Mouse (Mus musculus): ENCODE measurements around the gene Tspan13. TPM values are rescaled to one million over a fixed set of nuclear protein-coding genes. Genes with fewer than 3 reads are reported as not detected.

Tspan13 gene
- polyA plus RNA-seq, 1 experiment from 2014 or later, result 91.3 TPM

DNA sequence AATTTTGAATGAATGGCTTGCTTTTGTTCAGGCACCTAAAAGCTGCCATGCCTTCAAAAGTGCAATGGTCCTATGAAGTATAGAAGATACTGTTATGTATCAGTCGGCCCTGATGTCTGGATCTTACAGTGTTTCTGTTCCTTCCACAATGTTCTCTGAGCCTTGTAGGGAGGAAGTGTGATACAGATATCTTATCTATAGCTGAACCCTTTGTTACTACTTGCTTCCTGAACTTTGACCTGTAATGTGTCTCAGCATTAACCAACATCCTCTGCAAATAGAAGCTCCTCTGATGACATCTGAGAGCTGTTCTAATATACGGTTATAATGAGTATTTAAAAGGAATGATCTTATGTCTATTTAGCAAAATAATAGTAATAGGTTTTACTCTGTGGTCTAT lies 15.4 kb upstream of the Tspan13 start:
- Histone ChIP-seq H3K9ac (replicated peaks; ENCODE audit: low read length) (no peak overlapping the region), H3K36me3 (ENCODE audit: insufficient read depth, low read length) (no peaks in the 10 kb centered on the region), H3K9me3 (ENCODE audit: low read length) (no peaks in the 10 kb centered on the region), H3K4me2 (replicated peaks; ENCODE audit: low read depth, low read length) (no peak overlapping the region), H3K27me3 (ENCODE audit: insufficient read depth, low read length) (no peaks in the 10 kb centered on the region), H3K4me3 (ENCODE audit: low read length) (no peak overlapping the region), H3K27ac (ENCODE audit: low read length) (no peak overlapping the region), H3K4me1 (ENCODE audit: insufficient read depth, low read length) (0 out of 2 replicates have a peak, but pooled peaks cover 4% of the 10 kb centered on the region)
- ATAC-seq (ENCODE audit: low FRiP score, low TSS enrichment), result no peak
- 71% methylated on average over 2 of the region's 2 CpGs for WGBS

DNA sequence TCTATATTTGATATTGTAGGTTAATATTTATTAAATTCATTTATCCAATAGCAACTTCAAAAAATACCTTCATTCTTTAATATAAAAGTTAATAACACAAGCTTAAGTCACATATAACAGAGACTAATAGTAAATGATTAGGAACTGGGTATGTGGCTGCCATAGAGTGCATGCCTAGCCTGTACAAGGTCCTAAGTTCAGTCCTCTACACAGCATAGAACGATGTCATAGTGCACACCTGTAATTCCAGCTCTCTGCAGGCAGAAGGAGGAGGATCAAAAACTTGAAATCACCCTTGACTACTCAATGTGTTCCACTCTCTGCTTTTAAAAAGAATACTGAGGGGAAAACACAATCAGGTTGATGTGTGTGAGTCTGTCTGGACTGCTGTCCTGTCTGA lies 8.0 kb upstream of the Tspan13 start:
- 77% methylated on average over 1 of the region's 1 CpGs for WGBS
- Histone ChIP-seq H3K27ac (ENCODE audit: low read length) (no peak overlapping the region), H3K4me1 (ENCODE audit: insufficient read depth, low read length) (0 out of 2 replicates have a peak, but pooled peaks cover 4% of the 10 kb centered on the region), H3K27me3 (ENCODE audit: insufficient read depth, low read length) (no peaks in the 10 kb centered on the region), H3K4me2 (replicated peaks; ENCODE audit: low read depth, low read length) (no peak overlapping the region), H3K36me3 (ENCODE audit: insufficient read depth, low read length) (no peaks in the 10 kb centered on the region), H3K4me3 (ENCODE audit: low read length) (no peak overlapping the region), H3K9me3 (ENCODE audit: low read length) (no peaks in the 10 kb centered on the region), H3K9ac (replicated peaks; ENCODE audit: low read length) (no peak overlapping the region)
- no peak for ATAC-seq (ENCODE audit: low FRiP score, low TSS enrichment)

DNA sequence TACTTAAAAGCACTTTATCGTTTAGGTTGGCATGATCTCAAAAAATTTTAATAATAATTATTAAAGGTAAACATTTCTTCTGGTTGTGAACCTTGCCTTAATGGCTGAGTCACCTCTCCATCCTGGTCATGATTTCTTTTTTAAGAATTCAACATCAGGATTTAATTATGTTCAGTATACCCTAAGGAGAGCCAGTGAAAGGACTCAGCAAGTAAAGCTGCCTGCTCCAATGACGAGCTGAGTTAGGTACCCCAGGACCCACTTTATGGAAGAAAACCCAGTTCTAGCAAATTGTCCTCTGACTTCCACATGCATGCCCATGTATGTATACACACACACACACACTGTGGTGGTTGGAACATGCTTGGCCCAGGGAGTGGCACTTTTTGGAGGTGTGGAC lies 5.3 kb upstream of the Tspan13 start:
- WGBS, result 73% methylated on average over 2 of the region's 2 CpGs
- Histone ChIP-seq H3K4me3 (ENCODE audit: low read length) (no peak overlapping the region), H3K27ac (ENCODE audit: low read length) (no peak overlapping the region), H3K4me2 (replicated peaks; ENCODE audit: low read depth, low read length) (no peak overlapping the region), H3K9ac (replicated peaks; ENCODE audit: low read length) (no peak overlapping the region), H3K9me3 (ENCODE audit: low read length) (no peaks in the 10 kb centered on the region), H3K4me1 (ENCODE audit: insufficient read depth, low read length) (no peaks in the 10 kb centered on the region), H3K27me3 (ENCODE audit: insufficient read depth, low read length) (0 out of 2 replicates have a peak, but pooled peaks cover 2% of the 10 kb centered on the region), H3K36me3 (ENCODE audit: insufficient read depth, low read length) (no peaks in the 10 kb centered on the region)
- ATAC-seq (ENCODE audit: low FRiP score, low TSS enrichment), result no peak

DNA sequence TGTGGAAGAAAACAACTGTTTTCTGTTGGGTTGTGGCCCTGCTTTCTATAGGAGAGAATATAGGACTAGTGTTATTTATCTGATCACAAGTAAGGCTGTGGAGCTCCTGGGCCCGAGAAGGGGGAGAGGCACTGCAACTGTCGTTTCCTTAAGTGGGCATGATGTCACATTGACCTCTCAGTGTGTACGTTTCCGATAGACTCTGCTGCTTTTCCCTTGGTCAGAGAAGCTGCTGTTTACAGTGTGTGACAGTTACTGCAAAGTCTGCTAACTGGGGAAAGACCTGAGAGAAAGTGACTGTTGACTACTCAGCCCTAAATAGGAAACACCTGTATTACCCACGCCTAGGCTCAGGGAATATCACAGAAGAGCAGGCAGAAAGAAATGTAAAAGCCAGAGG lies 3.9 kb upstream of the Tspan13 start:
- Histone ChIP-seq H3K27ac (ENCODE audit: low read length) (no peak overlapping the region), H3K4me3 (ENCODE audit: low read length) (no peak overlapping the region), H3K4me2 (replicated peaks; ENCODE audit: low read depth, low read length) (no peak overlapping the region), H3K9me3 (ENCODE audit: low read length) (no peaks in the 10 kb centered on the region), H3K36me3 (ENCODE audit: insufficient read depth, low read length) (no peaks in the 10 kb centered on the region), H3K27me3 (ENCODE audit: insufficient read depth, low read length) (0 out of 2 replicates have a peak, but pooled peaks cover 2% of the 10 kb centered on the region), H3K9ac (replicated peaks; ENCODE audit: low read length) (no peak overlapping the region), H3K4me1 (ENCODE audit: insufficient read depth, low read length) (peaks cover 5% of the 10 kb centered on the region; the same call in 1 of the 2 replicates)
- no peak for ATAC-seq (ENCODE audit: low FRiP score, low TSS enrichment)
- WGBS, result 33% methylated on average over 5 of the region's 5 CpGs

DNA sequence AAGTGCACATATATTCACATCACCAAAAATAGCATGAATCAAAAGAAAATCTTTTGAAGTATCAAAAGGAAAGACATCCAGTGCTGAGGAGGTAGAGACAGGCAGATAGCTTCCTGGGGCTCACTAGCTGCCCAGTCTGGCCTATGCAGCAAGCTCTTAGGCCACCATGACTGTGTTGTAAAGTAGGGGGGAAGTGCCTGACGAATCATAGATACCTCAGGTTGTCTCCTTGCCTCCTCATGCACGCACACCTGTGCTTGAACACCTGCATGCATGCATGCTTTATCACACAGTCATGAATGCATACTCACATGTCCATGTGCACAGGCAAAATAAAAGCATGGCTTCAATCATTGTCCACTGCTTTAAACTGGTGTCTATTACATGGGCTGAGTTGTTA lies 2.4 kb upstream of the Tspan13 start:
- H3K36me3 ChIP-seq (ENCODE audit: insufficient read depth, low read length), result no peaks in the 10 kb centered on the region
- 0 out of 2 replicates have a peak, but pooled peaks cover 2% of the 10 kb centered on the region for H3K27me3 ChIP-seq (ENCODE audit: insufficient read depth, low read length)
- H3K4me3 ChIP-seq (ENCODE audit: low read length), result no peak overlapping the region
- peaks cover 12% of the 10 kb centered on the region; the same call in 1 of the 2 replicates for H3K4me1 ChIP-seq (ENCODE audit: insufficient read depth, low read length)
- 77% methylated on average over 2 of the region's 2 CpGs for WGBS
- ATAC-seq (ENCODE audit: low FRiP score, low TSS enrichment), result no peak
- no peak overlapping the region for H3K9ac ChIP-seq (replicated peaks; ENCODE audit: low read length)
- H3K9me3 ChIP-seq (ENCODE audit: low read length), result no peaks in the 10 kb centered on the region
- H3K4me2 ChIP-seq (replicated peaks; ENCODE audit: low read depth, low read length), result no peak overlapping the region
- H3K27ac ChIP-seq (ENCODE audit: low read length), result no peak overlapping the region

DNA sequence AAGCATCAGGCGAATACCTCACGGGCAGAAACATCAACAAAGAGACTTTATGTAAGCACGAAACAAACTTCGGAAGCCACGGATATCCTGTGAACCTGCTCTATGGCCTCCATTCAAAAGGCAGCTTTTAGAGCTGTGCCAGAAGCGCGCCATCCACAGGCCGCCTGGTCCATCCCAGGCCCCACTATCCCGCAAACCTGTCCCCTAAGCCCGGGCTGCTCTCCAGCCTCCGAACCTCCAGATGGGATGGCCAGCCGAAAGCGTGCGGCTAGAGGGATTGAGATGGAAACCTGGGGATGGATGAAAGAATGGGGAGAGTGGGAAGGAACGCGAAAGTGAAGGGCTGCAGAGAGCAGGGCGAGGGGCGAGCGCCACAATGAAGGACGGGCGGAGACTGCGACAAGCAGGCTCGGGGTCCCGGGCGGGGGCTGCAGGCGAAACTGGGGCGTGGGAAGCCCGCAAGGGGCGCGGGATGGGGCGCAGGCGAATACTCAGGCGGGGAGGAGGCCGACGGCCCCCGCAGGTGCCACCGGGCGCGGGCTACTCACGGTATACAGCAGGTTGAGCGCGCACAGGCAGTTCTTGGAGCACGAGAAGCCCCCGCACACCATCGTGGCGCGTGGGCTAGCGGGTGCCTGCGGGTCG lies 475 bp downstream of the Tspan13 start:
- peak overlapping the region; percentile 93 for H3K4me3 ChIP-seq (ENCODE audit: low read length)
- peak overlapping the region; percentile 50 for H3K27ac ChIP-seq (ENCODE audit: low read length)
- H3K27me3 ChIP-seq (ENCODE audit: insufficient read depth, low read length), result 0 out of 2 replicates have a peak, but pooled peaks cover 2% of the 10 kb centered on the region
- H3K9ac ChIP-seq (replicated peaks; ENCODE audit: low read length), result peak overlapping the region; percentile 91
- H3K4me2 ChIP-seq (replicated peaks; ENCODE audit: low read depth, low read length), result peak overlapping the region; percentile 92
- no peaks in the 10 kb centered on the region for H3K36me3 ChIP-seq (ENCODE audit: insufficient read depth, low read length)
- WGBS, result under 1% methylated on average over 47 of the region's 50 CpGs
- H3K4me1 ChIP-seq (ENCODE audit: insufficient read depth, low read length), result peaks cover 12% of the 10 kb centered on the region; the same call in 1 of the 2 replicates
- peak; percentile 80 for ATAC-seq (ENCODE audit: low FRiP score, low TSS enrichment)
- no peaks in the 10 kb centered on the region for H3K9me3 ChIP-seq (ENCODE audit: low read length)

DNA sequence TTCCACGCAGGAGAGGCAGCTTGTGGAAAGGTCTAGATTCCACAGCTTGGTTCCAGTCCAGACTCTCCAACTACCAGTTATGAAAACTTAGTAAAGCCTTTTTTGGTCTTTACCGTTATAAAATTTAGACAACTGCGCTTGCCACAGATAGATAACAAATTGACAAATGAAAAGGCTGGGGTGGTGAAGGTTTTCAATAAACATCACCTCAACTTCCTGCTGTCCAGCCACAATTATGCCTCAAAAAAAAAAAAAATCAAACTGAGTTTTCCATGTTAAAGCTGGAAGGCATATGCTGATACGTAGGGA lies 1.1 kb downstream of the Tspan13 start:
- H3K36me3 ChIP-seq (ENCODE audit: insufficient read depth, low read length), result no peaks in the 10 kb centered on the region
- H3K9me3 ChIP-seq (ENCODE audit: low read length), result no peaks in the 10 kb centered on the region
- no peak overlapping the region for H3K27ac ChIP-seq (ENCODE audit: low read length)
- H3K27me3 ChIP-seq (ENCODE audit: insufficient read depth, low read length), result 0 out of 2 replicates have a peak, but pooled peaks cover 2% of the 10 kb centered on the region
- peak overlapping the region; percentile 93 for H3K4me3 ChIP-seq (ENCODE audit: low read length)
- ATAC-seq (ENCODE audit: low FRiP score, low TSS enrichment), result no peak
- H3K4me1 ChIP-seq (ENCODE audit: insufficient read depth, low read length), result peaks cover 12% of the 10 kb centered on the region; the same call in 1 of the 2 replicates
- WGBS, result 43% methylated on average over 4 of the region's 4 CpGs
- no peak overlapping the region; the same call in 1 of the 2 replicates for H3K9ac ChIP-seq (replicated peaks; ENCODE audit: low read length)
- peak overlapping the region; percentile 92 for H3K4me2 ChIP-seq (replicated peaks; ENCODE audit: low read depth, low read length)

DNA sequence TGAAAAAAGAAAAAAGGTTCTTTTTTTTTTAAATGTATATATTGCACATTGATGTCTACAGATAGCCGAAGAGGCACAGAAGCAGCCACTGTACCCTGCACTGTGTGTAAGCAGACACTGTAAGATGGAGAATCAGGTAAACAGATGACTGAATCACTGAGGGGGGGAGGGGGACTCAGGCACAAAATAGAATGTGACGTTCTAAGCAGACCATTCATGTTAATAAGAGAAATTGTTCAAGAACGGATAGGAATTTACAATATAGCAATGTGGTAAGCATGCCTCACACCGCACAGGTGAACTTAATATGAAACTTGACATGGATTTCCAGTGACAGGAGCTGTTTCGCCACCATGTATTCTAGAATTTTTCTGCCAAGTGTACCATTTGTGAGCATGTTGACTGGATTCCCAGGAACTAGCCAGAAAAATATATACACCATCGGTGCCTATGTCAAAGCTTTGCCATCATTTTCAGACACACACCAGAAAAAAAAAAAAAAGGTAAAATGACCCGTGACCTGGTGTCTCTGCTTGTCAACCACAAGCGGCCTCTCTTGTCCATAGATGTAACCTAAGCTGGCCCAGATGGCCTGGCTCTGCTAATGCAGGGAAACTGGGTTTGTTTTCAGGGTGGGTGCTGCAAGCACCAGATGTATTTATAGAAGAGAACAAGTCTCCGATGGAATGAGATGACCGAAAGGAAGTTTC lies 1.6 kb downstream of the Tspan13 start:
- Histone ChIP-seq H3K27ac (ENCODE audit: low read length) (no peak overlapping the region), H3K4me2 (replicated peaks; ENCODE audit: low read depth, low read length) (peak overlapping the region; percentile 92), H3K9ac (replicated peaks; ENCODE audit: low read length) (no peak overlapping the region; the same call in 1 of the 2 replicates), H3K36me3 (ENCODE audit: insufficient read depth, low read length) (no peaks in the 10 kb centered on the region), H3K4me1 (ENCODE audit: insufficient read depth, low read length) (peaks cover 12% of the 10 kb centered on the region; the same call in 1 of the 2 replicates), H3K27me3 (ENCODE audit: insufficient read depth, low read length) (0 out of 2 replicates have a peak, but pooled peaks cover 2% of the 10 kb centered on the region), H3K4me3 (ENCODE audit: low read length) (peak overlapping the region; percentile 93), H3K9me3 (ENCODE audit: low read length) (no peaks in the 10 kb centered on the region)
- 56% methylated on average over 10 of the region's 10 CpGs for WGBS
- no peak for ATAC-seq (ENCODE audit: low FRiP score, low TSS enrichment)

DNA sequence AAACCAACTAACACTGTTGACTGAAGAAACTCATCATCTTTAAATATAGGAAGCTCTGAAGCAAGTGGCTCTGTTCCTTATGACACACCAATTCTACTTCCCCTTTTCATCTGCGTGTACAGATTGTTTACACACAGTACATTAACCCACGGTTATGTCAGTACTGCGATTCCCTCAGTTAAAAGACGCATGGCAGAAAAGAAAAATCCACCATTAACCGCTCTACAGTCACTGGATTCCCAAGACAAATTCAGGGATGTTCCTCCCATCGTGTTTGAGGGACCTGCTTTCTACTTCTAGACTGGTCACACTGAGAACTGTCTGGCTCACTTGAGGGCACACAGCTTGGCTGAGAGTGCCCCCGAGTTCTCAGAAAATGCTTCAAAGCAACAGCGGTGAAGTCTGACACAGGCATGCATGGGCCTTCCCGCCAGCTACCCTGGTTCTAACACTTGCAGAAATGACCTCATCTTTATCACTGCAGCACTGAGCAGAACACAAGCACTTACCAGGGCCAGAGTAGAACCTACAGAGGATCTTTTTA lies 2.7 kb downstream of the Tspan13 start:
- no peak overlapping the region for H3K4me3 ChIP-seq (ENCODE audit: low read length)
- no peak for ATAC-seq (ENCODE audit: low FRiP score, low TSS enrichment)

More for the DNA sequence above, 2.7 kb downstream of the Tspan13 start:
- Histone ChIP-seq H3K4me2 (replicated peaks; ENCODE audit: low read depth, low read length) (no peak overlapping the region), H3K9me3 (ENCODE audit: low read length) (0 out of 2 replicates have a peak, but pooled peaks cover 4% of the 10 kb centered on the region), H3K27ac (ENCODE audit: low read length) (0 out of 2 replicates have a peak overlapping the region, but pooled peaks have one; percentile 46), H3K27me3 (ENCODE audit: insufficient read depth, low read length) (0 out of 2 replicates have a peak, but pooled peaks cover under 1% of the 10 kb centered on the region), H3K9ac (replicated peaks; ENCODE audit: low read length) (no peak overlapping the region), H3K36me3 (ENCODE audit: insufficient read depth, low read length) (no peaks in the 10 kb centered on the region), H3K4me1 (ENCODE audit: insufficient read depth, low read length) (peaks cover 12% of the 10 kb centered on the region; the same call in 1 of the 2 replicates)
- 70% methylated on average over 9 of the region's 9 CpGs for WGBS

Measured in kidney, embryonic 16.5 days (tissue).